Mouse (Mus musculus) gastrocnemius, adult 18-20 months (tissue): ENCODE results near the gene Ccnyl1. TPM values are rescaled to one million over a fixed set of nuclear protein-coding genes. Genes with fewer than 3 reads are reported as not detected.
"Not testable (repeated sequence)": the region's sequence is repeated elsewhere in the genome, so short reads cannot be mapped to it uniquely, and the experiment has no call there.

ENCODE experiments used
- DNase-seq: peaks from one replicate; pipeline ENCODE4 v3.0.0; 2021; ENCODE audit warnings: low spot score
- long read RNA-seq, 2 experiments: library from polyadenylated mRNA; stranded (forward); transcript quantifications; one replicate each; pipeline ENCODE4 v2.0.0; 2021
- total RNA-seq, 2 experiments: library from RNA; stranded (reverse); gene quantifications; 2 replicates each; pipeline ENCODE4 v1.2.3; 2021

Ccnyl1 gene
- total RNA-seq, result 10 to 100 TPM; 20.1 to 25.3 TPM
- long read RNA-seq, experiment 1, transcript Ccnyl1-201 (10 exons, 2,923 nt), result major isoform, 22 of 26 reads
- long read RNA-seq, experiment 1, partial matches to known transcripts, result 1 of 26 reads
- long read RNA-seq, experiment 1, other reads (novel, unspliced or antisense), result 3 of 26 reads
- long read RNA-seq, experiment 2, transcript Ccnyl1-201 (10 exons, 2,923 nt), result major isoform, 17 of 27 reads
- long read RNA-seq, experiment 2, partial matches to known transcripts, result 5 of 27 reads
- long read RNA-seq, experiment 2, other reads (novel, unspliced or antisense), result 5 of 27 reads

GRCm38 (mm10) chr1:64690213-64691013 lies at the start of gene Ccnyl1:
Gene Ccnyl1 (plus strand): TSS chr1:64690455.
- peak; percentile 98 for DNase-seq

GRCm38 (mm10) chr1:64641069-64641468 lies 49.2 kb upstream of the Ccnyl1 start:
- no peak for DNase-seq

GRCm38 (mm10) chr1:64642541-64642940 lies 47.7 kb upstream of the Ccnyl1 start:
- not testable (repeated sequence) for DNase-seq

GRCm38 (mm10) chr1:64644513-64644912 lies 45.7 kb upstream of the Ccnyl1 start:
- DNase-seq, result no peak

GRCm38 (mm10) chr1:64649362-64650124 lies 40.7 kb upstream of the Ccnyl1 start:
- peak; percentile 9 for DNase-seq

- no peak for DNase-seq
Measured at GRCm38 (mm10) chr1:64653701-64654100, 36.6 kb upstream of the Ccnyl1 start.

GRCm38 (mm10) chr1:64655415-64655814 lies 34.8 kb upstream of the Ccnyl1 start:
- no peak for DNase-seq

GRCm38 (mm10) chr1:64656423-64657129 lies 33.7 kb upstream of the Ccnyl1 start:
- DNase-seq, result no peak

- DNase-seq, result no peak
Measured at GRCm38 (mm10) chr1:64658876-64659275, 31.4 kb upstream of the Ccnyl1 start.

- DNase-seq, result no peak
Measured at GRCm38 (mm10) chr1:64667111-64667633, 23.1 kb upstream of the Ccnyl1 start.

GRCm38 (mm10) chr1:64669451-64669850 lies 20.8 kb upstream of the Ccnyl1 start:
- no peak for DNase-seq

GRCm38 (mm10) chr1:64673931-64674330 lies 16.3 kb upstream of the Ccnyl1 start:
- no peak for DNase-seq

GRCm38 (mm10) chr1:64676060-64676839 lies 14.0 kb upstream of the Ccnyl1 start:
- DNase-seq, result peak; percentile 21

GRCm38 (mm10) chr1:64681499-64681898 lies 8.8 kb upstream of the Ccnyl1 start:
- DNase-seq, result no peak

- DNase-seq, result no peak
Measured at GRCm38 (mm10) chr1:64683039-64683438, 7.2 kb upstream of the Ccnyl1 start.

GRCm38 (mm10) chr1:64684440-64684839 lies 5.8 kb upstream of the Ccnyl1 start:
- no peak for DNase-seq

GRCm38 (mm10) chr1:64688046-64688445 lies 2.2 kb upstream of the Ccnyl1 start:
- no peak for DNase-seq

- no peak for DNase-seq
Measured at GRCm38 (mm10) chr1:64689561-64690212, 568 bp upstream of the Ccnyl1 start.

GRCm38 (mm10) chr1:64691121-64691551 lies 881 bp downstream of the Ccnyl1 start:
- DNase-seq, result peak; percentile 45

- no peak for DNase-seq
Measured at GRCm38 (mm10) chr1:64691581-64691980, 1.3 kb downstream of the Ccnyl1 start.
